11 mouse cellular contexts compared by ENCODE assay signal in the genomic region with DNA sequence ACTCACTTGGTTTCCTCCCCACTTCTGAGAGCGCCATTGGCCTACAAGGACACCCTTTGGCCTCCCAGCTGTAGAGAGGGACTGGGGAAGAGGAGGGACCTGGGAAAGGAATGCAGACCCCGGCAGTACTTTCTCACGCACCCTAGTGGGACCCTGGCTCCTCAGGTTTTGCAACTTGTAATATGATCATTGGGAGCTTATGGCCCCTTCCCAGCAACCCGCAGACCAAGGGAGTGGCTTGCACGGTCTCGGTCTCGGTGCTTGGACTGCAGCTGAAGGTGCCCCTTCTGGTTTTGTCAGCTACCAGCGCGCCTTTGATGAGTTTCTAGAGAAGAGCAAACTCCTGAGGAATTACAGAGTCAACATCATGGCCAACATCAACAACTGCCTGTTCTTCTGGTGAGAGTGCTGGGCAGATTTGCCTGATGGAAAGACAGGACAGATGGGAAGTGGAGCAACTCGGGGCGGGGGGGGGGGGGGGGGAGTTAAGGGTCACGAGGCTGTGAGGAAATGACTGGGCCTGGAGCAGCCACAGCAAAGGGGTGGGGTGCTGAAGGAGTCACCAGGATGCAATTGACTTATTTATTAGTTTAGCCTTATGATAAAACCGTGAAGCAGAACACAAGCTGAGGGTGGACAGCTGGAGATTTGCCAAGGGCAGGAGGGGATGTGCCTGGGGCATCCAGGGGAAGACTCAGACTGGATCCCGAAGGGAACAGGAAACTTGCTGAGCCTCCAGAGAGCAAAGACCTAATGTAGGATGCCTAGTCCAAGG. TPM values are rescaled to one million over a fixed set of nuclear protein-coding genes. Genes with fewer than 3 reads are reported as not detected.
A peak's percentile ranks its signal among the peaks of the same experiment; 100 is the strongest.
DNase-seq lines count a peak whose midpoint lies in the region; ATAC-seq lines count a peak whose summit lies in the region.
"Had no signal": no experiment of that assay in that cellular context is flagged by ENCODE, and none has a peak within 500 bp of the region (broad histone marks: within the 10 kb centered on the region; RNA-seq: fewer than 3 reads in every experiment).

No protein-coding gene starts in this region.

- H3K27me3 ChIP-seq in heart, embryonic 11.5 days (ENCODE audit: control insufficient read depth, insufficient read depth, low read length) = peaks cover 70% of the 10 kb centered on the region
- peaks cover 59% of the 10 kb centered on the region for H3K27me3 ChIP-seq in embryonic facial prominence, embryonic 11.5 days (ENCODE audit: control insufficient read depth, insufficient read depth, low read length)
- H3K27me3 ChIP-seq in kidney, embryonic 15.5 days = peaks cover 79% of the 10 kb centered on the region
- H3K27me3 ChIP-seq in forebrain, embryonic 14.5 days (replicated peaks; ENCODE audit: control insufficient read depth, insufficient read depth, low read length) = peaks cover 76% of the 10 kb centered on the region

- ATAC-seq in heart, embryonic 11.5 days (replicated peaks; ENCODE audit: insufficient number of reproducible peaks, low FRiP score, low TSS enrichment) = no peak
- no peak for ATAC-seq in embryonic facial prominence, embryonic 11.5 days (replicated peaks; ENCODE audit: insufficient number of reproducible peaks, low FRiP score, low TSS enrichment, low read depth)
- ATAC-seq in kidney, embryonic 15.5 days (replicated peaks; ENCODE audit: low FRiP score) = no peak; the same call in none of the 2 replicates
- peak; percentile 61 for ATAC-seq in megakaryocyte, adult 5-6 weeks (ENCODE audit: poor library complexity, severe bottlenecking)
- ATAC-seq in forebrain, embryonic 14.5 days = no peak

- H3K4me3 ChIP-seq in heart, embryonic 11.5 days (ENCODE audit: low read depth, low read length) = no peak overlapping the region
- no peak overlapping the region for H3K4me3 ChIP-seq in embryonic facial prominence, embryonic 11.5 days (ENCODE audit: low read depth, low read length)
- H3K4me3 ChIP-seq in kidney, embryonic 15.5 days (replicated peaks) = no peak overlapping the region
- H3K4me3 ChIP-seq in forebrain, embryonic 14.5 days (ENCODE audit: low read depth, low read length) = no peak overlapping the region
- H3K4me3 ChIP-seq: neural tube, embryonic 13.5 days had no signal

- 34% methylated on average over 13 of the region's 14 CpGs for WGBS in heart, embryonic 11.5 days (ENCODE audit: insufficient replicate concordance)
- WGBS in embryonic facial prominence, embryonic 11.5 days = 13% methylated on average over 13 of the region's 14 CpGs
- 8% methylated on average over 14 of the region's 14 CpGs for WGBS in kidney, embryonic 15.5 days
- WGBS in forebrain, embryonic 14.5 days = 24% methylated on average over 13 of the region's 14 CpGs

- H3K27ac ChIP-seq in heart, embryonic 11.5 days (ENCODE audit: low read depth, low read length) = no peak overlapping the region
- no peak overlapping the region for H3K27ac ChIP-seq in embryonic facial prominence, embryonic 11.5 days (replicated peaks; ENCODE audit: low read depth, low read length)
- peak overlapping the region; percentile 76 for H3K27ac ChIP-seq in kidney, embryonic 15.5 days
- H3K27ac ChIP-seq in forebrain, embryonic 14.5 days (ENCODE audit: low read depth, low read length) = no peak overlapping the region
- H3K27ac ChIP-seq: liver, embryonic 14.5 days; neural tube, embryonic 13.5 days had no signal

- peak; percentile 61 to 64 for DNase-seq in heart, adult 9 months (ENCODE audit: low spot score in 2 of 2)
- DNase-seq in embryonic facial prominence, embryonic 11.5 days (ENCODE audit: low spot score) = peak; percentile 48
- DNase-seq in Muller cell, postnatal 12 days (ENCODE audit: inconsistent ontology term) = no peak
- DNase-seq in forebrain, embryonic 14.5 days (ENCODE audit: low spot score) = no peak
- DNase-seq in layer of hippocampus, adult 9-11 months = no peak

- H3K9ac ChIP-seq in heart, embryonic 11.5 days (ENCODE audit: low read depth, low read length) = no peak overlapping the region
- no peak overlapping the region for H3K9ac ChIP-seq in embryonic facial prominence, embryonic 11.5 days (replicated peaks; ENCODE audit: low read length)
- H3K9ac ChIP-seq in kidney, embryonic 15.5 days = no peak overlapping the region
- no peak overlapping the region for H3K9ac ChIP-seq in forebrain, embryonic 14.5 days (ENCODE audit: low read length)
- H3K9ac ChIP-seq: liver, embryonic 14.5 days; neural tube, embryonic 13.5 days had no signal

- no peaks in the 10 kb centered on the region for H3K9me3 ChIP-seq in heart, embryonic 11.5 days (replicated peaks; ENCODE audit: control insufficient read depth, low read length)
- H3K9me3 ChIP-seq in embryonic facial prominence, embryonic 11.5 days (replicated peaks; ENCODE audit: control insufficient read depth, low read length) = no peaks in the 10 kb centered on the region
- H3K9me3 ChIP-seq in kidney, embryonic 15.5 days (replicated peaks) = no peaks in the 10 kb centered on the region
- H3K9me3 ChIP-seq in forebrain, embryonic 14.5 days (replicated peaks; ENCODE audit: control insufficient read depth, low read length) = no peaks in the 10 kb centered on the region
- H3K9me3 ChIP-seq: neural tube, embryonic 13.5 days had no signal

- H3K36me3 ChIP-seq in heart, embryonic 11.5 days (ENCODE audit: control insufficient read depth, insufficient read depth, low read length) = no peaks in the 10 kb centered on the region
- H3K36me3 ChIP-seq in embryonic facial prominence, embryonic 11.5 days (replicated peaks; ENCODE audit: control insufficient read depth, insufficient read depth, low read depth, low read length) = no peaks in the 10 kb centered on the region
- H3K36me3 ChIP-seq in kidney, embryonic 15.5 days = no peaks in the 10 kb centered on the region
- no peaks in the 10 kb centered on the region for H3K36me3 ChIP-seq in forebrain, embryonic 14.5 days (ENCODE audit: control insufficient read depth, insufficient read depth, low read length)
- H3K36me3 ChIP-seq: neural tube, embryonic 13.5 days had no signal

- H3K4me2 ChIP-seq in heart, embryonic 11.5 days = no peak overlapping the region; the same call in 1 of the 2 replicates
- H3K4me2 ChIP-seq in embryonic facial prominence, embryonic 11.5 days (ENCODE audit: low read depth, low read length) = no peak overlapping the region
- H3K4me2 ChIP-seq in kidney, embryonic 15.5 days = peak overlapping the region; percentile 28
- H3K4me2 ChIP-seq in forebrain, embryonic 14.5 days (ENCODE audit: low read length) = no peak overlapping the region
- H3K4me2 ChIP-seq: neural tube, embryonic 13.5 days had no signal

- peaks cover 38% of the 10 kb centered on the region for H3K4me1 ChIP-seq in heart, embryonic 11.5 days (ENCODE audit: control insufficient read depth, insufficient read depth, low read length)
- H3K4me1 ChIP-seq in embryonic facial prominence, embryonic 11.5 days (ENCODE audit: control insufficient read depth, insufficient read depth, low read length) = peaks cover 14% of the 10 kb centered on the region
- H3K4me1 ChIP-seq in kidney, embryonic 15.5 days = peaks cover 81% of the 10 kb centered on the region
- H3K4me1 ChIP-seq in forebrain, embryonic 14.5 days (ENCODE audit: control insufficient read depth, insufficient read depth, low read length) = no peaks in the 10 kb centered on the region

RNA-seq across cellular contexts. Expression of gene Tnfaip2, which starts 6.8 kb away (rescaled TPM):
- 7.7 and 11.2 TPM in 2 replicates for polyA plus RNA-seq in heart, embryonic 11.5 days (2014; fragmentation: Nextera tagmentation; extraction: Ambion mirVana)
- 4.6 and 4.8 TPM in 2 replicates for polyA plus RNA-seq in embryonic facial prominence, embryonic 11.5 days (2014; fragmentation: Nextera tagmentation; extraction: Ambion mirVana)
- polyA plus RNA-seq in kidney, embryonic 15.5 days (2015; fragmentation: Nextera tagmentation; extraction: Ambion mirVana) = 19.5 and 22.9 TPM in 2 replicates
- 42.7 and 43.7 TPM in 2 replicates for total RNA-seq in megakaryocyte, adult 5-6 weeks (2015)
- total RNA-seq in megakaryocyte, adult 5-6 weeks (2017) = 81.0 and 109 TPM in 2 replicates
- polyA plus RNA-seq in forebrain, embryonic 14.5 days (2014; fragmentation: Nextera tagmentation; extraction: Ambion mirVana) = 0.28 and 1.1 TPM in 2 replicates

RNA-seq across cellular contexts. Expression of gene Exoc3l4, which starts 32.3 kb away (rescaled TPM):
- 11.3 and 11.6 TPM in 2 replicates for polyA plus RNA-seq in heart, embryonic 11.5 days (2014; fragmentation: Nextera tagmentation; extraction: Ambion mirVana)
- 6.3 and 7.3 TPM in 2 replicates for polyA plus RNA-seq in embryonic facial prominence, embryonic 11.5 days (2014; fragmentation: Nextera tagmentation; extraction: Ambion mirVana)
- polyA plus RNA-seq in kidney, embryonic 15.5 days (2015; fragmentation: Nextera tagmentation; extraction: Ambion mirVana) = 16.8 and 17.8 TPM in 2 replicates
- total RNA-seq in megakaryocyte, adult 5-6 weeks (2015) = 0.39 and 1.1 TPM in 2 replicates
- total RNA-seq in megakaryocyte, adult 5-6 weeks (2017) = 0.29 TPM in 1 of 2 replicates, not detected in the other
- polyA plus RNA-seq in forebrain, embryonic 14.5 days (2014; fragmentation: Nextera tagmentation; extraction: Ambion mirVana) = 2.2 and 2.7 TPM in 2 replicates

RNA-seq across cellular contexts. Expression of gene Gm266, which starts 36.5 kb away (rescaled TPM):
- 5.5 and 6.2 TPM in 2 replicates for polyA plus RNA-seq in heart, embryonic 11.5 days (2014; fragmentation: Nextera tagmentation; extraction: Ambion mirVana)
- 23.9 and 27.9 TPM in 2 replicates for polyA plus RNA-seq in embryonic facial prominence, embryonic 11.5 days (2014; fragmentation: Nextera tagmentation; extraction: Ambion mirVana)
- polyA plus RNA-seq in kidney, embryonic 15.5 days (2015; fragmentation: Nextera tagmentation; extraction: Ambion mirVana) = 91.7 and 93.3 TPM in 2 replicates
- not detected in 2 replicates for total RNA-seq in megakaryocyte, adult 5-6 weeks (2015)
- not detected in 2 replicates for total RNA-seq in megakaryocyte, adult 5-6 weeks (2017)
- 0.84 and 0.99 TPM in 2 replicates for polyA plus RNA-seq in forebrain, embryonic 14.5 days (2014; fragmentation: Nextera tagmentation; extraction: Ambion mirVana)
- total RNA-seq: hematopoietic stem cell, adult 5-6 weeks had no signal

RNA-seq across cellular contexts. Expression of gene Lbhd2, which starts 42.5 kb away (rescaled TPM):
- polyA plus RNA-seq in heart, embryonic 11.5 days (2014; fragmentation: Nextera tagmentation; extraction: Ambion mirVana) = 0.50 TPM in 1 of 2 replicates, not detected in the other
- polyA plus RNA-seq in embryonic facial prominence, embryonic 11.5 days (2014; fragmentation: Nextera tagmentation; extraction: Ambion mirVana) = 0.45 TPM in 1 of 2 replicates, not detected in the other
- polyA plus RNA-seq in kidney, embryonic 15.5 days (2015; fragmentation: Nextera tagmentation; extraction: Ambion mirVana) = 5.5 and 7.0 TPM in 2 replicates
- total RNA-seq in megakaryocyte, adult 5-6 weeks (2015) = not detected in 2 replicates
- total RNA-seq in megakaryocyte, adult 5-6 weeks (2017) = not detected in 2 replicates
- polyA plus RNA-seq in forebrain, embryonic 14.5 days (2014; fragmentation: Nextera tagmentation; extraction: Ambion mirVana) = 2.4 and 2.8 TPM in 2 replicates
- total RNA-seq: hematopoietic stem cell, adult 5-6 weeks had no signal
- polyA plus RNA-seq: neural tube, embryonic 13.5 days had no signal

Comparison
In these comparisons a context has a peak if more than half of its experiments do, and no peak if none do; other contexts are left out.
1. DNase-seq: peak in heart, adult 9 months (2 of 2) and embryonic facial prominence, embryonic 11.5 days (single experiment); none in Muller cell, postnatal 12 days (single experiment), forebrain, embryonic 14.5 days (single experiment) and layer of hippocampus, adult 9-11 months (single experiment).